Mouse (Mus musculus) embryo, embryonic 10.5 days (tissue): ENCODE measurements at regions not wholly inside any gene's neighbourhood (a gene's known extent, or its start where the extent isn't known, plus 50 kb on each side); places are given as distances from the start of the nearest gene placed in this dataset.
"Not testable (repeated sequence)": the region's sequence is repeated elsewhere in the genome, so short reads cannot be mapped to it uniquely, and the experiment has no call there.

Experiments
- DNase-seq: peaks from one replicate; pipeline ENCODE4 v3.0.0-alpha.2; 2015; ENCODE audit warnings: low spot score

DNA sequence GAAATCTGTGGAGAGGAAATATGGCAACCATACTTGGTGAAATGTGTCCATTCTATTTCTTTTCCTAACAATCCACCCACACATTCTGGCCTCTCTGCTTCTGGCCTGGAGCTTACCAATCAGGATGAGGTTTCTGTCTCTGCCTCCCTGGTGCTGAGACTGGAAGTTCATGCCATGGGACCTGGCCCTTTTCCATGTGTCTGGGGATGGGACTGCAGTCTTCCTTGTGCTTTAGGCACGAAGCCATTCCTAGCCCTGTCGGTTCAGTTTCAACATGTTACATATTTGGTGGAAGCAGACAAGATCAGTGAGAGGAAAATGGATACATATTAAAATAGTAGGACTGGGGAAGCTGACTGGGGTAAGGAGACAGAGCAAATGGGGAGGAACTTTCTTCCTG lies 100.2 kb upstream of the Tcerg1l start:
- no peak for DNase-seq

DNA sequence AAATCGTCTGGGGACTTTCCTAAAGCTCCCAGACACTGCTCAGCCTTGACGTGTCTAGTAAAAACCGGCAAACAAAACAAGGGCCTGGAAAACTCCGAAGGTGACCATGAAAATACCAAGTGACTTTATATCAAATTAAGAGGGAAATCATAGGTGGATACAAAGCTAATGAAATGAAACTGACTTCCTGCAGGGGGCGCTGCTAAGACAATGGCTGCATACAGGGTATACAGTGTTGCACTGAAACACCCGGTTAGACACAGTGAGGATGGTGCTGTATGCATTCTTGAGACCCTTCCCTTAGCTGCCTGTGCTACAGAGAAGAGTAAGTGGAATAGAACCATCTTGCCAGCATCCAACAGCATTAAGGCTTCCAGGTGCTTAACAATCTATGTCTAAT lies 99.7 kb upstream of the Tcerg1l start:
- peak; percentile 38 for DNase-seq

GRCm38 (mm10) chr7:138493661-138494060 lies 96.1 kb upstream of the Tcerg1l start:
- no peak for DNase-seq

DNA sequence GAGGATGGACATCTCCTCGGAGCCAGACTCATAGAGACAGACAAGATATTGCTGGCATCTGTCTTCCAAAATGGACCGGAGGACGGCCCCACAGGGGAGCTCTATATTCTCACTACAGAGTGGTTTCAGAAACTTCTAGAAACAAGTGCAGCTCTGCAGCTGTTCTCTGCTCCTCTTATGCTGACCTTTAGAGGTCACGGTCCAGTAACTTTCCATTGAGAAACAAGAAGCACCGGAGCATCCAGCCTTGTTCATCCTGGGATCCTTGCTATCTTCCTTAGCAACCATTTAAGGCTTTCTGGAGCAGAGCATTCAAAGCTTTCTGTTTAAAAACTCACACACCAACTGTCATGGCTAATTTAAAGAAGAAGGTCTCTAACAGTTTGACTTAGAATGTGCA lies 94.7 kb upstream of the Tcerg1l start:
- DNase-seq = no peak

- DNase-seq = no peak
Observed at GRCm38 (mm10) chr7:138489471-138489870, 91.9 kb upstream of the Tcerg1l start.

DNA sequence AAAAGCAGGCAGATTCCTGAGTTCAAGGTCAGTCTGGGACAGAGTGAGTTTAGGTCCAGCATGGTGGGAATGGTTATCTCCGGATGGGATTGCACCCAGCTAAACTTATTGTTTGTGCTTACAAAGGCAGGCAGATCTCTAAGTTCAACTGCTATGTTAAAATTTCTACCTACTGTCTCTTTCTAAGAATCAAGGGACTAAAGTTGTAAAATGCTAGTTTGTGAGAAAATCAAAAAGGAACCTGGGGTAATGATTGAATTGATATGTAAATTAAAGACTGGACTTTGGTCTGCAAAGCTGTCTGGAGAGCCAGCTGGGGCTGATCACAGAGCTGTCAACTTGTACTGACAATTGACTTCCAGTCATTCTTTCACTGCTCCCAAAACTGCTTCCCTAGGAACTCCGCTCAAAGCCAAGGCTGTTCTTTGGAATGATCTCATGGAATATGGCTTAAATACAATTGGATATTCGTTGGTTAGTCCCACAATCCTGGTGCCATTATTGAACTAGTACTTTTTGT lies 90.7 kb upstream of the Tcerg1l start:
- DNase-seq = no peak

DNA sequence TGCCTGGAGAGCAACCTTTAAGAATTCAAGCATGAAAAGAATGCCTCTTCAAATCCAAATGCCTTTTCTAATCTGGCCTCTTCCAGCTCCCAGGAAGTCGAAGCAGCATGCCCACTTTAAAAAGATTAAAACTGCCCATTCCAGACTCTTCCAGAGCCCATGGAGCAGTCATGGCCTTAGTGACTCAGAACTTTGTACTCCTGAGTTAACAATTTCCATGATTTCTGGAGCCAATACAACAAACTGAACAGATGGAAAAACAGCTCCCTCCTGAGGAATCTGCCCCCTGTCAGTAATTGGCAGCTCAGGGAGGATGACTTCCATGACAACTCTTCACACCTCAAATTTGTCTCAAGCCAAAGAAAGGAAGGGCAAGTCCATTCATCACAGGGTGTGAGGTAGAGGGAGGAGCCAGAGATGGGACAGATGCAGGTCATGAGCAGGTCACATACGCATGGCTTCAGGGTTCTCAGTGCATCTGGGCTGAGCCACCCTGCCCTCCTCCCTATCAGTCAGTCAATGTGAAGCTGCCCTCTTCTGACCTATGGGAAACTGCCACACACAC lies 75.4 kb upstream of the Tcerg1l start:
- no peak for DNase-seq

DNA sequence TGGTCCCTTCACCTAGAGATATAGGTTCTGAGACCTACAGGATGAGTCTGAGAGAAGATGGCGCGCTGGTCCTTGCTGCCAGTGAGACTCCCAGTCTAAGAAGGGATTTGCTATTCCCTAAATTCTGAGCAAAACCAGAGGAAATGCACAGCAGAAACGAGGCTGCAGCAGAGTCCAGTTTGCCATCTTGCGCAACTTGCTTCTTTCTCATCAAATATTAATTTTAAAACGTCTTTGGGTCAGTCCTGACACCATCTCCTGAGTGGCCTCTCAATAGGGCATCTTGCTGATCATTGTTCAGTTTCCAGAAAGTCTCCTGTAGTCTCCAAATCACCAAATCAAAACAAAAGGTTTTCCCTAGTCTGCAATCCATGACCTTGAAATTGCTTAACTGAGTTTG lies 74.8 kb upstream of the Tcerg1l start:
- DNase-seq = no peak

DNA sequence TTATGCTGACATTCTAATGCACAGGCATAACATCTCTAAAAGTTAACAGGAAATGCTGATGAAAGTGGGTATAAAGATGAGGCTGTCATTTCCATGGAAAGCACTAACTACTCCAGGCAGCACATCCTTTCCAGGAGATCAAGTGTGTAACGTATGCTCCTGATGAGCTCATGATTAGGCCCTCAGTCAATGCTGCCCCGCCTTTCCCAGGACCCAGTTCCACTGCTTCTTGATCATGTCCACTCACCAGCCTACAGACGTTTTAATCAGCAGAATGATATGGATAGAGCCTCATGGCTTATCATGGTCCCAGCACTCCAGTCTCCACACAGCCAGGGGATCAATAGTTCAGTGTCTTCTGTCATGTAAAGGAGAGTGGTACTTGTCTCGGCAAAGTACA lies 71.7 kb upstream of the Tcerg1l start:
- DNase-seq = no peak

- DNase-seq = no peak
Observed at GRCm38 (mm10) chr7:138468436-138468835, 70.9 kb upstream of the Tcerg1l start.

GRCm38 (mm10) chr7:138467981-138468380 lies 70.5 kb upstream of the Tcerg1l start:
- DNase-seq = no peak

GRCm38 (mm10) chr7:138467386-138467785 lies 69.9 kb upstream of the Tcerg1l start:
- DNase-seq = no peak

DNA sequence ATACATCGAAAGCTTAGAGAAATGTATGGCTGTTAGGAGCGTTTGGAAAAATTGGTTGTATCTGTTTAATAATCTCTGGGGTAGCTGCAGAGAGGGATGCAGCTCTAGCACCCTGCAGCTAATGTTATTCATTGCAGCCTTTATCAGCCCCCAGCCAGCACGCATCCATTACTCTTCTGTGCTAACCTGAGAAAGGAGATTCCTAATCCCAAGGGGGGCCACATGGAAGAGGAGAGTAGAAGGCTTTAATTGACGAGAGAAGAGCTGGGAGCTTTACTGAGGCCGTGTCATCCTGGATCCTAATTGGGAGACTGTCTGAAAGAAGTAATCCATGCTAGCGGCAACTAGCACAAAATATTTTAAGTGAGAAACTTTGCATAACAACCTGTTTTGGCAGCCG lies 60.4 kb upstream of the Tcerg1l start:
- no peak for DNase-seq

DNA sequence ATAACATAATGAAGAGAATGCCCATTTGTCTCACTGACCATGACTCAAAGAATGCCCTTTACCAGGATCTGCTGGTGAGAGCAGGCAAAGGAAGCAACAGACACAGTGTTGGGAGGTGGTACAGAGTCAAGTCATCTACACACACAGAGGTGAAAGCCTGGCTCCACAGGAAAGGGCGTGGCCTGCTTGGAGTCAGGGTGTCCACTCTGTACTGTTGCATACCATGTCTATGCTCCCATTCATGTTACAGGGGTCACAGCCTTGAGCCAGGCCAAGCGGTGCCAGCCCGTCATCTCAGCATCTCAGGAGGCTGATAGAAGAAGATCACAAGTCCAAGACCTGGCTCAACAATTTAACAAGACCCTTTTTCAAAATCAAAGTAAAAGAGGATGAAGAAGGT lies 57.8 kb upstream of the Tcerg1l start:
- DNase-seq = no peak

DNA sequence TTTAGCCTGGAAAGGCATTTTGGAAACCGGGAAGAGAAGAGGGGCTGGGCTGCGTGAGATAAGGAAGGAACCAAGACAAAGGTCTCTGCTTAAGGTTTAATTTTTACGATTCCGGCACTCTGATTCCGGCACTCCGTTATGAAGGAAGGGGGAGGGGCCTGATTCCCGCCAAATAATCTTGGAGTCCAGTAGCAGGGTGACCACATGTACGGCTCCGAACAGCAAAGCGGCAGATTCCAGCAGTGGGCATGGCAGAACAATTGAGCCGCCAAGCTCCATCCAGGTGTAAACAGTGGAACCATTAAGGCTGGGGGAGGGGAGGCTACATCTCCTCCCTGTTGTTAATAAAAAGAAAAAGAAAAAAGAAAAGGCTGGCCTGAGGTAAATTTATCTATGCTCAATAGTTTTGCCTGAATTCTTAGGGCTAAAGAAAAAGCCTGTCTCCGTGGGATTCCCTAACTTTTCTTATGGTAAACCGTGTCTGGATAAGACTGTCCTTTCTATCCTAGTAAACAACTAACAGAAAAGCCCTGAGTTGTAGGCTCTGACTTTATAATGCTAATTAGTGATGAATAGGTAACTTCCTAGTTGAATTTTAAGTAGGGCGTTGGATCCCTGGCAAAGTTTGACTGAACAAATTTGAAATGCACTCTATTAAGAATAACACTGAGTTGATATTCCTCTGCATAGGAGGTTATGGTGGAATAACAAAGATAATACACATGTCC lies 57.1 kb upstream of the Tcerg1l start:
- not testable (repeated sequence) for DNase-seq

DNA sequence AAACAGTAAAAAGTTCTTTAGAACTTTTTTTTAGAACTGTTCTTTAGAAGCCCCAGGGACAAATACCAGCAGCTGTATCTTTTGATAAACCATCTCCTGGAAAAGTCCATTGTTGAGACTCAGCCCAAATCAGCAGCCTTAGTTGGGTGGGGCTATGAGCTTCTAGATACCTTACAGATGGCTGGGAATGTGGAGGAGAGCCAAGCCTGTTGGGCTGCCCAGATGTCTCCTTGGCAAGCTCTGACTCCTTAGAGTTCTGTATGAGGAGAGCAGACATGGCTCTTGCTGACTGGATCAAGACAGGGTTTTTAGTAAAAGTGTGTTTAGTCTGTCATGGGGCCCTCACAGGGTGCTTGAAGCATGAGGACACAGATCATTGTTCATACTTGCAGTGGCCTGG lies 53.8 kb upstream of the Tcerg1l start:
- DNase-seq = no peak

- no peak for DNase-seq
Observed at GRCm38 (mm10) chr7:138448519-138448918, 51.0 kb upstream of the Tcerg1l start.
